Mouse (Mus musculus): ENCODE data around the gene Adam15. TPM values are rescaled to one million over a fixed set of nuclear protein-coding genes. Genes with fewer than 3 reads are reported as not detected.

Gene Adam15
- polyA plus RNA-seq, 1 experiment: 63.6 TPM

DNA sequence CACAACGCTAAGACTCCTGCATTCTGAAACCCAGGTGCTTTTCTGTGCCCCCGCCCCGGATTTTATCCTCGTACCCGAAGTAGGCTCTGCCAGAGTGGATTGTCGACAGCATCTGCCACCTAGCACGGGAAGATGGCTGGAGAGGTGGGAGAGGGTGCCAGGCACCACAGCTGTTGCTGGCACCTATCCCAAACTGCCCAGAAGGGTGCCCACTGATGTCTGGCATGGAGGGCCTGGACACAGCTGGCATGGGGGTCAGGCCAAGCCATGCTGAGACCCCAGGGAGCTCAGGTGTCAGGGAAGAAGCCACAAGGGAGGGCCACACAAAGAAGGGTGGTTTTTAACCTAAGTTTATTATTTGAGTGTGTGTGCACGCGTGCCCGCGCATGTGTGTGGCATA, 16.7 kb downstream of the Adam15 start:
- peak; percentile 46 for DNase-seq (ENCODE audit: low read depth)

GRCm38 (mm10) chr3:89332476-89332875, 17.3 kb downstream of the Adam15 start:
- TF ChIP-seq POLR2A (IDR thresholded peaks at IDR 0.05; ENCODE audit: borderline replicate concordance, extremely low read depth, insufficient read depth, insufficient read length, poor library complexity, severe bottlenecking) (no peak), CTCF (IDR thresholded peaks at IDR 0.05; ENCODE audit: borderline replicate concordance, extremely low read depth, insufficient read depth, insufficient read length) (no peak)
- DNase-seq (ENCODE audit: low read depth): peak; percentile 62

More for the DNA sequence above, 16.7 kb downstream of the Adam15 start:
- TF ChIP-seq POLR2A (IDR thresholded peaks at IDR 0.05; ENCODE audit: borderline replicate concordance, extremely low read depth, insufficient read depth, insufficient read length, poor library complexity, severe bottlenecking) (no peak), CTCF (IDR thresholded peaks at IDR 0.05; ENCODE audit: borderline replicate concordance, extremely low read depth, insufficient read depth, insufficient read length) (no peak)

- no peak for TF ChIP-seq POLR2A (IDR thresholded peaks at IDR 0.05; ENCODE audit: borderline replicate concordance, extremely low read depth, insufficient read depth, insufficient read length, poor library complexity, severe bottlenecking)
- no peak for TF ChIP-seq CTCF (IDR thresholded peaks at IDR 0.05; ENCODE audit: borderline replicate concordance, extremely low read depth, insufficient read depth, insufficient read length)
- peak; percentile 54 for DNase-seq (ENCODE audit: low read depth)
Measured at GRCm38 (mm10) chr3:89332013-89332412, 17.8 kb downstream of the Adam15 start.

DNA sequence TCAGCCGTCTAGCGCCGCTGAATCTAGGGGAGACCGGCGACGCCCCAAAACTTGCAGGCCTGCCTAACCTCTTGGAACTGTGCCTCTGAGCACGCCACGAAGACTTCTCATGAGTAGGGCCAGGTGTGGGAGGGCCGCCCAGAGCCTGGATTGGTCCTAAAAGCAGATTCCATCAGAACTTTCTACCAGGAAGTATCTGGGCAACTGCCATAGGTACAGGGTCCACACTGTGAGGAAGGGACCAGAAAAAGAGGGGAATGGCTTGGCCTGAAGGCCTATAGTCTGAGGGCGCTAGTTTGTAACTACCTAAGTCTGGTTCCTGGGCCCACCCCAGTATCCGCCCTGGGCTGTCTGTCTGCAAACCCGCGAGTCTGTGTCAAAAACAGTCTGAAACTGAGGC, 18.2 kb downstream of the Adam15 start:
- no peak for TF ChIP-seq CTCF (IDR thresholded peaks at IDR 0.05; ENCODE audit: borderline replicate concordance, extremely low read depth, insufficient read depth, insufficient read length)
- TF ChIP-seq POLR2A (IDR thresholded peaks at IDR 0.05; ENCODE audit: borderline replicate concordance, extremely low read depth, insufficient read depth, insufficient read length, poor library complexity, severe bottlenecking): no peak
- DNase-seq (ENCODE audit: low read depth): no peak

DNA sequence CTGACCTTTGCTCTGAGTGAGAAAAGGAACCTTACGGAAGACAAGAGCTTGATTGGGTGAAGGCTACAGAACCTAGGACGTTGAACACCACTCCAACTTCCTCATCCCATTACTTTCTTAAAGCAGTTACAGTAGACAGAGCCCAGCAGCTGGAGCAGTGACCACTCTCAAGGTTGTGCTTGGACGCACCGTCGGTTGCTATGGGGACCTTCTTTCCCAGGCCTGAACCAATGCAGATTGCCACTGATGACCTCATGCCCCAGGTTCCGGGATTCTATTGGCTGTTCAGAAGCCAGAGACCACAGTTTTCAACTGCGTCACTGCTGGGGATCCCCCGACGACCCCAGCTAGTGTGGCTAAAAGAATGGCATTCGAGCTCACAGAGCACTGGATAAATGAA, 18.8 kb downstream of the Adam15 start:
- DNase-seq (ENCODE audit: low read depth): peak; percentile 60
- TF ChIP-seq CTCF (IDR thresholded peaks at IDR 0.05; ENCODE audit: borderline replicate concordance, extremely low read depth, insufficient read depth, insufficient read length): no peak
- no peak for TF ChIP-seq POLR2A (IDR thresholded peaks at IDR 0.05; ENCODE audit: borderline replicate concordance, extremely low read depth, insufficient read depth, insufficient read length, poor library complexity, severe bottlenecking)

- peak; percentile 63 for DNase-seq (ENCODE audit: low read depth)
- TF ChIP-seq CTCF (IDR thresholded peaks at IDR 0.05; ENCODE audit: borderline replicate concordance, extremely low read depth, insufficient read depth, insufficient read length) (no peak), POLR2A (IDR thresholded peaks at IDR 0.05; ENCODE audit: borderline replicate concordance, extremely low read depth, insufficient read depth, insufficient read length, poor library complexity, severe bottlenecking) (no peak)
Measured at GRCm38 (mm10) chr3:89330346-89330745, 19.4 kb downstream of the Adam15 start.

- DNase-seq (ENCODE audit: low read depth): peak; percentile 49
Measured at GRCm38 (mm10) chr3:89328623-89329022, 21.2 kb downstream of the Adam15 start.

DNA sequence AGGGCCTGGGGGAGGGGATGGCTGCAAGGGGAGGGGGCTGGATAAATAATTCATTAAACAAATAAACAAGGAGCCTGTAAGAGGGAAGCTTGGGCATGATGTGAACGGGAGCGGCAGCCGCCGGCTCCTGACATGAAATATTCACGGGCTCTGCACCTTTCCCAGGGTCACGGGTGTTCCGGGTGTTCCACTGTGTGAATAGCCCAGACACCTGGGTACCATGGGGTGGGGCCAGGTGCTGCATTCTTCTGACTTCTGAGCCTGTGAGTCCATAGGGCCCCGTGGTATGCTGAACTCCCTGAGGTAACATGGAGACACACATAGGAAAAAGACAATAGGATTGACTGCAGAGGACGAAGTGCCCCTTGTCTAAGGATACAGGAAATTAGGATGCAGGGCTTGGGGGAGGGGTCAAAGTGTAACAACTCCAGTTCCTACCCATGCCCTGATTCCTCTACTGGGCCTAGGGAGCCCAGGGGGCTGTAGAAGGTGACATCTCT, 22.4 kb downstream of the Adam15 start:
- no peak for DNase-seq (ENCODE audit: low read depth)
- no peak for TF ChIP-seq POLR2A (IDR thresholded peaks at IDR 0.05; ENCODE audit: borderline replicate concordance, extremely low read depth, insufficient read depth, insufficient read length, poor library complexity, severe bottlenecking)
- no peak for TF ChIP-seq CTCF (IDR thresholded peaks at IDR 0.05; ENCODE audit: borderline replicate concordance, extremely low read depth, insufficient read depth, insufficient read length)

More at GRCm38 (mm10) chr3:89328623-89329022, 21.2 kb downstream of the Adam15 start:
- no peak for TF ChIP-seq CTCF (IDR thresholded peaks at IDR 0.05; ENCODE audit: borderline replicate concordance, extremely low read depth, insufficient read depth, insufficient read length)
- TF ChIP-seq POLR2A (IDR thresholded peaks at IDR 0.05; ENCODE audit: borderline replicate concordance, extremely low read depth, insufficient read depth, insufficient read length, poor library complexity, severe bottlenecking): no peak

DNA sequence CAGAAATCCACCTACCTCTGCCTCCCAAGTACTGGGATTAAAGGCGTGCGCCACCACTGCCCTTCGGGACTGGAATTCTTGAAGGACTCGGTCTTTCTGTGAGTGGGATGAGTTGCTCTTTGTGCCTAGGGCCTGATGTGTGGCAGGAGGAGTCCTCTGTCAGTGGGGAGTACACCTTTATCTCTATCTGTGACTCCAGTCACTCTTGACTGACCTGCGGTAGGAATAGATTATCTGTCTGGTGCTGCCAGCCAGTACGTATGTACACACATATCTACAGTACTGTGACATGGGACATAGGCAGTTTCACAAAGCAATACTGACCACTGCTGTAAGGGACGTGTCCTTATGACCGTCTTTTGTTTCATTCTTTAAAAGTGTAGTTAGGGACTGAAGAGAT, 23.9 kb downstream of the Adam15 start:
- DNase-seq (ENCODE audit: low read depth): no peak
- TF ChIP-seq CTCF (IDR thresholded peaks at IDR 0.05; ENCODE audit: borderline replicate concordance, extremely low read depth, insufficient read depth, insufficient read length) (no peak), POLR2A (IDR thresholded peaks at IDR 0.05; ENCODE audit: borderline replicate concordance, extremely low read depth, insufficient read depth, insufficient read length, poor library complexity, severe bottlenecking) (no peak)

DNA sequence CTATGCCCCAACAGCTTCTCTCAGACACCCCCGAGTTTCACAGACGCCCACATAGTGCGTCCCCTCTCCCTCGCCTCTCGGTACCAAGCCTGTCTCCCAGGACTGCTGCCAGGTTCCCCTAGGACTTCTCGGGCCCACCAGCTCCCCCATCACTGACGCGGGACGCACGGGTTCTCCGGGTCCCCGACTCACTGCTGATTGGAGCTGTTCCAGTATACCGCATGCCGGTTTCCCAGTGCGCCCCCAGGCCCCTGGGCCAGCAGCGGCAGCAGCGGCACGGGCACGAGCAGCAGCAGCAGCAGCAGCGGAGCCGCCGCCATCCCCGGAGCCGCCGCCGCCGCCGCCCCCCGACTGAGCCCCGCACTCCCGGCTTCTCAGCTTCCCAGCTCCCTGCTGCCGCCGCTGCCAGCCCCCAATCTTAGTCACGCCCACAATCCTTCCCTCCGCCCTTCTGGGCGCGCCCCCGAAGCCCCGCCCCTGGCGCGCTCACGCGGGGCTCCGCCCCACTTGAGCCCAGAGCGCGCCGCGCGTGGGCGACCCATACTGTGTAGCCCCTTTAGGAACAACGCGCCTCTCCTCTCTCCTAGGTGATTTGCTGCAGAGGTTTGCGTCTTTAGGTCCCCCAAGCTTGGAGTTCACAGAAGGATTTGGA, 27.2 kb downstream of the Adam15 start, which contains the start of gene Efna3:
Gene Efna3, minus strand, starts transcription at position 452 of the 652 bp plus-strand sequence.
- DNase-seq (ENCODE audit: low read depth): peak; percentile 94
- TF ChIP-seq POLR2A (IDR thresholded peaks at IDR 0.05; ENCODE audit: borderline replicate concordance, extremely low read depth, insufficient read depth, insufficient read length, poor library complexity, severe bottlenecking) (peak; percentile 42; the same call in 1 of the 2 replicates), CTCF (IDR thresholded peaks at IDR 0.05; ENCODE audit: borderline replicate concordance, extremely low read depth, insufficient read depth, insufficient read length) (no peak)

DNA sequence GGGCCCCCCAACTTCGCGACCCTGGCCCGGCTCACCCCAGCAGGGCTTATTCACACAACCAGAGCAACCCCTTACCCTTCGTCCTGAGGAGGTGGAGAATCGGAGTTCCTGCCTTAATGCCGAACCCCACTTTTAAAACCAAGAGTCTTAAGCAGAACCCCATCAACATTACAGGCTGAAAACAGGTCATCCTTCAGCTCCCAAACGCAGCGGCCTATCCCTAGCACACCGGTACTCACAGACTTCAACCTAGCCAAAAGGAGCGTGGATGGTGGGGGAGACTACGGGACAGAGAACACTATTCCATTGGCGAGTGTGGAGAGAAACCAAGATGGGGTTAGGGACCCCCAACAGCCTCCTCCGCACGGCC, 27.7 kb downstream of the Adam15 start:
- DNase-seq (ENCODE audit: low read depth): no peak
- no peak for TF ChIP-seq POLR2A (IDR thresholded peaks at IDR 0.05; ENCODE audit: borderline replicate concordance, extremely low read depth, insufficient read depth, insufficient read length, poor library complexity, severe bottlenecking)
- TF ChIP-seq CTCF (IDR thresholded peaks at IDR 0.05; ENCODE audit: borderline replicate concordance, extremely low read depth, insufficient read depth, insufficient read length): no peak

Data from brain, embryonic 14.5 days (tissue).